Mouse (Mus musculus) ovary, postnatal 36 days (tissue): ENCODE measurements around the gene Grik3.
"Not testable (repeated sequence)": the region's sequence is repeated elsewhere in the genome, so short reads cannot be mapped to it uniquely, and the experiment has no call there.

Experiments
- DNase-seq: peaks from one replicate; pipeline ENCODE4 v3.0.0; 2022; ENCODE audit warnings: low spot score, mixed read lengths

Grik3 gene

GRCm38 (mm10) chr4:125595011-125595410, 104.5 kb downstream of the Grik3 start:
- DNase-seq: no peak

- DNase-seq: no peak
Measured at GRCm38 (mm10) chr4:125598677-125599076, 108.2 kb downstream of the Grik3 start.

- no peak for DNase-seq
Measured at GRCm38 (mm10) chr4:125599510-125600005, 109.1 kb downstream of the Grik3 start.

GRCm38 (mm10) chr4:125600642-125601041, 110.1 kb downstream of the Grik3 start:
- no peak for DNase-seq

GRCm38 (mm10) chr4:125601301-125601700, 110.8 kb downstream of the Grik3 start:
- DNase-seq: no peak

GRCm38 (mm10) chr4:125604494-125604893, 114.0 kb downstream of the Grik3 start:
- DNase-seq: no peak

GRCm38 (mm10) chr4:125606147-125606546, 115.6 kb downstream of the Grik3 start:
- DNase-seq: no peak

GRCm38 (mm10) chr4:125607397-125608042, 117.0 kb downstream of the Grik3 start:
- DNase-seq: no peak

- DNase-seq: not testable (repeated sequence)
Measured at GRCm38 (mm10) chr4:125608896-125609295, 118.4 kb downstream of the Grik3 start.

- DNase-seq: no peak
Measured at GRCm38 (mm10) chr4:125609320-125610306, 119.1 kb downstream of the Grik3 start.

GRCm38 (mm10) chr4:125617851-125618250, 127.4 kb downstream of the Grik3 start:
- DNase-seq: no peak

- no peak for DNase-seq
Measured at GRCm38 (mm10) chr4:125618524-125619320, 128.2 kb downstream of the Grik3 start.

- DNase-seq: no peak
Measured at GRCm38 (mm10) chr4:125624885-125625678, 134.6 kb downstream of the Grik3 start.

- DNase-seq: peak; percentile 55
Measured at GRCm38 (mm10) chr4:125629544-125629943, 139.0 kb downstream of the Grik3 start.

GRCm38 (mm10) chr4:125635037-125635436, 144.5 kb downstream of the Grik3 start:
- no peak for DNase-seq

GRCm38 (mm10) chr4:125636616-125637304, 146.3 kb downstream of the Grik3 start:
- DNase-seq: peak; percentile 77

- no peak for DNase-seq
Measured at GRCm38 (mm10) chr4:125637364-125637763, 146.9 kb downstream of the Grik3 start.

- no peak for DNase-seq
Measured at GRCm38 (mm10) chr4:125640520-125640919, 150.0 kb downstream of the Grik3 start.

- no peak for DNase-seq
Measured at GRCm38 (mm10) chr4:125640921-125641663, 150.6 kb downstream of the Grik3 start.
